Comparison of ENCODE assay signal across 11 mouse cellular contexts in the genomic region with DNA sequence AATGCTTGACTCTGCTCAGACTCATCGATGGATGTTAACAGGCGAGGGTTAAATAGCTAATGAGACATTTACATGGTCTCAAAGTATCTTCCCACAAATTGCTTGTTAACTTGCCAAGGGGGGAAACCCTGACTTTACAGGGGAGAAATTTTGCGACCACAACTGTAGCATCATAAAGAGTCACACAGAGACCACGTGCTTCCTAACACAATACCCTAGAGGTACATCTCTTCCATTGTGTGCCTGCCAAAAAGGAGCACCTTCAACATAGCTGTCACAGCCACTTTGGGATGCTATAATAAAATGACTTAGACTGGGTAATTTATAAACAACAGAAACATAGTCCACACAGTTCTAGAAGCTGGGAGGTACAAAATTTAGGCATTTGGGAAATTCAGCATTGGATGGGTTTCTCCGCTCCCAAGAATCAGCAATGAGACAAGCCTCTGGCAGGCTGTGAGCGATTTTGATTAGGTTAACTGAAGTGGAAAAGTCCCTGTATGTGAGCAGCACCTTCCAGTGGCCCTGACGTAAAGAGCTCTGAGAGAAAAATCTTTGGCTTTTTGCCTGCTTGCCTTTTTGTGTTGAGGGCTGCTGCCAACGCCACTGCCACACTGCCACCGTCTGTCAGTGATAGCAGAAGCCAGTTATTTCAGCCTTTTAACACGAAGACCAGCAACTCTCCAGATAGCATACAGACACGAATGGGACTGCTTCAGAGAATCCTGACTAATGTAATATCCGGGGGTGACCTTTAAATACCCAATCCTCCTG. TPM values are rescaled to one million over a fixed set of nuclear protein-coding genes. Genes with fewer than 3 reads are reported as not detected.
DNase-seq lines count a peak whose midpoint lies in the region; ATAC-seq and TF ChIP-seq lines count a peak whose summit lies in the region.
"Had no signal": no experiment of that assay in that cellular context is flagged by ENCODE, and none has a peak within 500 bp of the region (broad histone marks: within the 10 kb centered on the region; RNA-seq: fewer than 3 reads in every experiment).

No protein-coding gene starts in this region.

- no peak overlapping the region for H3K9ac ChIP-seq in hindbrain, embryonic 13.5 days
- H3K9ac ChIP-seq in hindbrain, embryonic 11.5 days (ENCODE audit: low read depth, low read length): no peak overlapping the region
- no peak overlapping the region for H3K9ac ChIP-seq in forebrain, postnatal 0 days
- H3K9ac ChIP-seq: embryonic facial prominence, embryonic 15.5 days had no signal

- H3K27ac ChIP-seq in hindbrain, embryonic 13.5 days: no peak overlapping the region
- no peak overlapping the region for H3K27ac ChIP-seq in hindbrain, embryonic 11.5 days (ENCODE audit: low read depth, low read length)
- no peak overlapping the region for H3K27ac ChIP-seq in forebrain, postnatal 0 days (ENCODE audit: low read depth, low read length)
- H3K27ac ChIP-seq in thymus, adult 2 months (ENCODE audit: control insufficient read depth, insufficient read depth, low read length): no peak overlapping the region
- H3K27ac ChIP-seq: embryonic facial prominence, embryonic 15.5 days; macrophage had no signal

- 57% methylated on average over 12 of the region's 12 CpGs for WGBS in hindbrain, embryonic 13.5 days
- WGBS in hindbrain, embryonic 11.5 days: 74% methylated on average over 12 of the region's 12 CpGs
- 43% methylated on average over 12 of the region's 12 CpGs for WGBS in forebrain, postnatal 0 days
- 61% methylated on average over 12 of the region's 12 CpGs for WGBS in thymus, adult 2 months

- H3K4me2 ChIP-seq in hindbrain, embryonic 13.5 days: no peak overlapping the region
- no peak overlapping the region for H3K4me2 ChIP-seq in hindbrain, embryonic 11.5 days (replicated peaks; ENCODE audit: low read depth, low read length)
- H3K4me2 ChIP-seq in forebrain, postnatal 0 days (ENCODE audit: low read depth): no peak overlapping the region
- H3K4me2 ChIP-seq: embryonic facial prominence, embryonic 15.5 days had no signal

- TF ChIP-seq CTCF in forebrain, postnatal 0 days (IDR thresholded peaks at IDR 0.05; ENCODE audit: low read depth): peak; percentile 40
- TF ChIP-seq CTCF in thymus, adult 2 months (IDR thresholded peaks at IDR 0.05; ENCODE audit: borderline replicate concordance, control insufficient read depth, extremely low read depth, insufficient read depth, low read length, poor library complexity): no peak

- no peak for TF ChIP-seq POLR2A in thymus, adult 2 months (IDR thresholded peaks at IDR 0.05; ENCODE audit: control insufficient read depth, extremely low read depth, insufficient read depth, low read length, poor library complexity)

- no peaks in the 10 kb centered on the region for H3K27me3 ChIP-seq in hindbrain, embryonic 13.5 days
- H3K27me3 ChIP-seq in hindbrain, embryonic 11.5 days (ENCODE audit: control insufficient read depth, insufficient read depth, low read length): no peaks in the 10 kb centered on the region
- no peaks in the 10 kb centered on the region for H3K27me3 ChIP-seq in forebrain, postnatal 0 days (ENCODE audit: insufficient read depth, low read length)
- H3K27me3 ChIP-seq in thymus, adult 2 months (ENCODE audit: control insufficient read depth, insufficient read depth, low read length): no peaks in the 10 kb centered on the region
- H3K27me3 ChIP-seq: embryonic facial prominence, embryonic 15.5 days had no signal

- H3K4me1 ChIP-seq in hindbrain, embryonic 13.5 days (replicated peaks): peaks cover 3% of the 10 kb centered on the region; the same call in 1 of the 2 replicates
- no peaks in the 10 kb centered on the region for H3K4me1 ChIP-seq in hindbrain, embryonic 11.5 days (replicated peaks; ENCODE audit: control insufficient read depth, insufficient read depth, low read length)
- H3K4me1 ChIP-seq in forebrain, postnatal 0 days (ENCODE audit: insufficient read depth): no peaks in the 10 kb centered on the region
- H3K4me1 ChIP-seq in thymus, adult 2 months (replicated peaks; ENCODE audit: control insufficient read depth, insufficient read depth, low read length): no peaks in the 10 kb centered on the region
- H3K4me1 ChIP-seq: embryonic facial prominence, embryonic 15.5 days had no signal

- ATAC-seq in hindbrain, embryonic 13.5 days (ENCODE audit: low FRiP score): peak; percentile 57; the same call in 1 of the 2 replicates
- ATAC-seq in hindbrain, embryonic 11.5 days (ENCODE audit: low FRiP score): no peak
- ATAC-seq in forebrain, postnatal 0 days: peak; percentile 67
- ATAC-seq: Patski had no signal

- no peaks in the 10 kb centered on the region for H3K9me3 ChIP-seq in hindbrain, embryonic 13.5 days
- H3K9me3 ChIP-seq in hindbrain, embryonic 11.5 days (ENCODE audit: control insufficient read depth, low read length): no peaks in the 10 kb centered on the region
- no peaks in the 10 kb centered on the region for H3K9me3 ChIP-seq in forebrain, postnatal 0 days (ENCODE audit: low read length)
- H3K9me3 ChIP-seq: embryonic facial prominence, embryonic 15.5 days had no signal

- peaks cover 5% of the 10 kb centered on the region; the same call in 1 of the 2 replicates for H3K36me3 ChIP-seq in hindbrain, embryonic 13.5 days
- no peaks in the 10 kb centered on the region for H3K36me3 ChIP-seq in hindbrain, embryonic 11.5 days (ENCODE audit: control insufficient read depth, insufficient read depth, low read length)
- H3K36me3 ChIP-seq in forebrain, postnatal 0 days (ENCODE audit: insufficient read depth): no peaks in the 10 kb centered on the region
- H3K36me3 ChIP-seq in thymus, adult 2 months (ENCODE audit: control insufficient read depth, insufficient read depth, low read length): no peaks in the 10 kb centered on the region

- no peak overlapping the region for H3K4me3 ChIP-seq in hindbrain, embryonic 13.5 days
- no peak overlapping the region for H3K4me3 ChIP-seq in hindbrain, embryonic 11.5 days (ENCODE audit: low read depth, low read length)
- H3K4me3 ChIP-seq in forebrain, postnatal 0 days (ENCODE audit: low read depth, low read length): no peak overlapping the region
- no peak overlapping the region for H3K4me3 ChIP-seq in thymus, adult 2 months (ENCODE audit: control insufficient read depth, insufficient read depth, low read length)
- H3K4me3 ChIP-seq: embryonic facial prominence, embryonic 15.5 days had no signal

- no peak for DNase-seq in hindbrain, embryonic 11.5 days (ENCODE audit: low spot score)
- DNase-seq in right cerebral cortex, adult 2 months (ENCODE audit: low spot score in 2 of 2): peak; percentile 10 to 18
- DNase-seq in right cerebral cortex, postnatal 14 days: no peak
- peak; percentile 63 for DNase-seq in forebrain, postnatal 0 days
- peak; percentile 22 for DNase-seq in telencephalon, adult 2 months (ENCODE audit: low read depth, low spot score)
- no peak for DNase-seq in thymus, postnatal 0 days (ENCODE audit: low spot score)
- DNase-seq in thymus, adult 2 months: no peak

RNA-seq across cellular contexts. Expression of a gene that starts 27.8 kb away (rescaled TPM):
- 28.4 and 30.2 TPM in 2 replicates for polyA plus RNA-seq in hindbrain, embryonic 13.5 days (2015; fragmentation: Nextera tagmentation; extraction: Ambion mirVana)
- 36.5 and 41.0 TPM in 2 replicates for polyA plus RNA-seq in hindbrain, embryonic 11.5 days (2014; fragmentation: Nextera tagmentation; extraction: Ambion mirVana)
- total RNA-seq in forebrain, postnatal 0 days (2014; rRNA removed): 17.5 and 22.2 TPM in 2 replicates
- polyA plus RNA-seq in forebrain, postnatal 0 days (2015; fragmentation: Nextera tagmentation; extraction: Ambion mirVana): 17.6 and 21.5 TPM in 2 replicates
- 31.1 and 33.8 TPM in 2 replicates for polyA plus RNA-seq in thymus, postnatal 0 days (2015; fragmentation: Nextera tagmentation; extraction: Ambion mirVana)
- 16.8 and 19.7 TPM in 2 replicates for polyA plus RNA-seq in thymus, adult 2 months (2012; rRNA removed)

RNA-seq across cellular contexts. Expression of a gene that starts 58.1 kb away (rescaled TPM):
- 172 and 174 TPM in 2 replicates for polyA plus RNA-seq in hindbrain, embryonic 13.5 days (2015; fragmentation: Nextera tagmentation; extraction: Ambion mirVana)
- 100 and 109 TPM in 2 replicates for polyA plus RNA-seq in hindbrain, embryonic 11.5 days (2014; fragmentation: Nextera tagmentation; extraction: Ambion mirVana)
- 146 and 154 TPM in 2 replicates for total RNA-seq in forebrain, postnatal 0 days (2014; rRNA removed)
- polyA plus RNA-seq in forebrain, postnatal 0 days (2015; fragmentation: Nextera tagmentation; extraction: Ambion mirVana): 191 and 228 TPM in 2 replicates
- polyA plus RNA-seq in thymus, postnatal 0 days (2015; fragmentation: Nextera tagmentation; extraction: Ambion mirVana): 125 and 129 TPM in 2 replicates
- polyA plus RNA-seq in thymus, adult 2 months (2012; rRNA removed): 24.5 and 25.2 TPM in 2 replicates

Comparison
In these comparisons a context has a peak if more than half of its experiments do, and no peak if none do; other contexts are left out.
1. DNase-seq: peak in right cerebral cortex, adult 2 months (2 of 2), forebrain, postnatal 0 days (single experiment) and telencephalon, adult 2 months (single experiment); none in hindbrain, embryonic 11.5 days (single experiment), right cerebral cortex, postnatal 14 days (single experiment), thymus, postnatal 0 days (single experiment) and thymus, adult 2 months (single experiment).